Mouse (Mus musculus): ENCODE data around the gene Gm10720.
"Not testable (repeated sequence)": the region's sequence is repeated elsewhere in the genome, so short reads cannot be mapped to it uniquely, and the experiment has no call there.

Gene Gm10720

GRCm38 (mm10) chr9:3015354-3015753 lies at the start of gene Gm10720:
Gene Gm10720 (plus strand): TSS chr9:3015654.
- DNase-seq: not testable (repeated sequence)

- DNase-seq: not testable (repeated sequence)
These were observed 14.9 kb upstream of the Gm10720 start, which contains the start of gene Gm10722 for GRCm38 (mm10) chr9:3000445-3000972. Gene Gm10722 (plus strand): TSS chr9:3000922.

- DNase-seq: peak; percentile 4
These were observed 14.4 kb upstream of the Gm10720 start for GRCm38 (mm10) chr9:3001006-3001405.

DNA sequence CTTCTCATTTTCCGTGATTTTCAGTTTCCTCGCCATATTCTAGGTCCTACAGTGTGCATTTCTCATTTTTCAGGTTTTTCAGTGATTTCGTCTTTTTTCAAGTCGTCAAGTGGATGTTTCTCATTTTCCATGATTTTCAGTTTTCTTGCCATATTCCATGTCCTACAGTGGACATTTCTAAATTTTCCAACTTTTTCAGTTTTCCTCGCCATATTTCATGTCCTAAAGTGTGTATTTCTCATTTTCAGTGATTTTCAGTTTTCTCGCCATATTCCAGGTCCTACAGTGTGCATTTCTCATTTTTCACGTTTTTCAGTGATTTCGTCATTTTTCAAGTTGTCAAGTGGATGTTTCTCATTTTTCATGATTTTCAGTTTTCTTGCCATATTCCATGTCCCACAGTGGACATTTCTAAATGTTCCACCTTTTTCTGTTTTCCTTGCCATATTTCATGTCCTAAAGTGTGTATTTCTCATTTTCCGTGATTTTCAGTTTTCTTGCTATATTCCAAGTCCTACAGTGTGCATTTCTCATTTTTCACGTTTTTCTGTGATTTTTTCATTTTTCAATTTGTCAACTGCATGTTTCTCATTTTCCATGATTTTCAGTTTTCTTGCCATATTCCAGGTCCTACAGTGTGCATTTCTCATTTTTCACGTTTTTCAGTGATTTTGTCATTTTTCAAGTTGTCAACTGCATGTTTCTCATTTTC lies 13.3 kb upstream of the Gm10720 start:
- peak; percentile 98 for DNase-seq

- DNase-seq: not testable (repeated sequence)
These were observed 12.6 kb upstream of the Gm10720 start, which contains the start of gene Gm11168 for GRCm38 (mm10) chr9:3002794-3003396. Gene Gm11168 (plus strand): TSS chr9:3003346.

GRCm38 (mm10) chr9:3006179-3006578 lies 9.3 kb upstream of the Gm10720 start:
- DNase-seq: not testable (repeated sequence)

DNA sequence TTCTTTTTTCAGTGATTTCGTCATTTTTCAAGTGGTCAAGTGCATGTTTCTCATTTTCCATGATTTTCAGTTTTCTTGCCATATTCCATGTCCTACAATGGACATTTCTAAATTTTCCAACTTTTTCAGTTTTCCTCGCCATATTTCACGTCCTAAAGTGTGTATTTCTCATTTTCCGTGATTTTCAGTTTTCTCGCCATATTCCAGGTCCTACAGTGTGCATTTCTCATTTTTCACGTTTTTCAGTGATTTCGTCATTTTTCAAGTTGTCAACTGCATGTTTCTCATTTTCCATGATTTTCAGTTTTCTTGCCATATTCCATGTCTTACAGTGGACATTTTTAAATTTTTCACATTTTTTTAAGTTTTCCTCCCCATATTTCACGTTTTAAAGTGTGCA lies 8.8 kb upstream of the Gm10720 start:
- DNase-seq: peak; percentile 80

GRCm38 (mm10) chr9:3007272-3007671 lies 8.2 kb upstream of the Gm10720 start:
- not testable (repeated sequence) for DNase-seq

GRCm38 (mm10) chr9:3009331-3009730 lies 6.1 kb upstream of the Gm10720 start:
- DNase-seq: not testable (repeated sequence)

DNA sequence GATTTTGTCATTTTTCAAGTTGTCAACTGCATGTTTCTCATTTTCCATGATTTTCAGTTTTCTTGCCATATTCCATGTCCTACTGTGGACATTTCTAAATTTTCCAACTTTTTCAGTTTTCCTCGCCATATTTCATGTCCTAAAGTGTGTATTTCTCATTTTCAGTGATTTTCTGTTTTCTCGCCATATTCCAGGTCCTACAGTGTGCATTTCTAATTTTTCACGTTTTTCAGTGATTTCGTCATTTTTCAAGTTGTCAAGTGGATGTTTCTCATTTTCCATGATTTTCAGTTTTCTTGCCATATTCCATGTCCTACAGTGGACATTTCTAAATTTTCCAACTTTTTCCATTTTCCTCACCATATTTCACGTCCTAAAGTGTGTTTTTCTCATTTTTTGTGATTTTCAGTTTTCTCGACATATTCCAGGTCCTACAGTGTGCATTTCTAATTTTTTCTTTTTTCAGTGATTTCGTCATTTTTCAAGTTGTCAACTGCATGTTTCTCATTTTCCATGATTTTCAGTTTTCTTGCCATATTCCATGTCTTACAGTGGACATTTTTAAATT lies 3.3 kb upstream of the Gm10720 start:
- not testable (repeated sequence) for DNase-seq

- not testable (repeated sequence) for DNase-seq
These were observed 2.6 kb upstream of the Gm10720 start, which contains the start of gene Gm10721 for GRCm38 (mm10) chr9:3012733-3013279. Gene Gm10721 (plus strand): TSS chr9:3013140.

DNA sequence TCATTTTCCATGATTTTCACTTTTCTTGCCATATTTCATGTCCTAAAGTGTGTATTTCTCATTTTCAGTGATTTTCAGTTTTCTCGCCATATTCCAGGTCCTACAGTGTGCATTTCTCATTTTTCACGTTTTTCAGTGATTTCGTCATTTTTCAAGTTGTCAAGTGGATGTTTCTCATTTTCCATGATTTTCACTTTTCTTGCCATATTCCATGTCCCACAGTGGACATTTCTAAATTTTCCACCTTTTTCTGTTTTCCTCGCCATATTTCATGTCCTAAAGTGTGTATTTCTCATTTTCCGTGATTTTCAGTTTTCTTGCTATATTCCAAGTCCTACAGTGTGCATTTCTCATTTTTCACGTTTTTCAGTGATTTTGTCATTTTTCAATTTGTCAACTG lies 442 bp downstream of the Gm10720 start:
- not testable (repeated sequence) for DNase-seq

GRCm38 (mm10) chr9:3017108-3017507 lies 1.7 kb downstream of the Gm10720 start, which contains the start of gene Gm10719:
Gene Gm10719 (plus strand): TSS chr9:3017408.
- not testable (repeated sequence) for DNase-seq

DNA sequence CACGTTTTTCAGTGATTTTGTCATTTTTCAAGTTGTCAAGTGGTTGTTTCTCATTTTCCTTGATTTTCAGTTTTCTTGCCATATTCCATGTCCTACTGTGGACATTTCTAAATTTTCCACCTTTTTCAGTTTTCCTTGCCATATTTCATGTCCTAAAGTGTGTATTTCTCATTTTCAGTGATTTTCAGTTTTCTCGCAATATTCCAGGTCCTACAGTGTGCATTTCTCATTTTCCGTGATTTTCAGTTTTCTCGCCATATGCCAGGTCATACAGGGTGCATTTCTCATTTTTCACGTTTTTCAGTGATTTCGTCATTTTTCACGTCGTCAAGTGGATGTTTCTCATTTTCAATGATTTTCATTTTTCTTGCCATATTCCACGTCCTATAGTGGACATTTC lies 3.5 kb downstream of the Gm10720 start:
- peak; percentile 21 for DNase-seq

GRCm38 (mm10) chr9:3019835-3020727 lies 4.6 kb downstream of the Gm10720 start:
- DNase-seq: peak; percentile 78

GRCm38 (mm10) chr9:3022316-3023008 lies 7.0 kb downstream of the Gm10720 start:
- peak; percentile 72 for DNase-seq

DNA sequence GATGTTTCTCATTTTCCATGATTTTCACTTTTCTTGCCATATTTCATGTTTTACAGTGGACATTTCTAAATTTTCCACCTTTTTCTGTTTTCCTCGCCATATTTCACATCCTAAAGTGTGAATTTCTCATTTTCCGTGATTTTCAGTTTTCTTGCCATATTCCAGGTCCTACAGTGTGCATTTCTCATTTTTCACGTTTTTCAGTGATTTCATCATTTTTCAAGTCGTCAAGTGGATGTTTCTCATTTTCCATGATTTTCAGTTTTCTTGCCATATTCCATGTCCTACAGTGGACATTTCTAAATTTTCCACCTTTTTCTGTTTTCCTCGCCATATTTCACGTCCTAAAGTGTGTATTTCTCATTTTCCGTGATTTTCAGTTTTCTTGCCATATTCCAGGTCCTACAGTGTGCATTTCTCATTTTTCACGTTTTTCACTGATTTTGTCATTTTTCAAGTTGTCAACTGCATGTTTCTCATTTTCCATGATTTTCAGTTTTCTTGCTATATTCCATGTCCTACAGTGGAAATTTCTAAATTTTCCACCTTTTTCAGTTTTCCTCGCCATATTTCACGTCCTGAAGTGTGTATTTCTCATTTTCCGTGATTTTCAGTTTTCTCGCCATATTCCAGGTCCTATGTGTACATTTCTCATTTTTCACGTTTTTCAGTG lies 8.0 kb downstream of the Gm10720 start, which contains the start of gene Gm10718:
Gene Gm10718 (plus strand): TSS at position 236 of the 673 bp plus-strand sequence.
- DNase-seq: peak; percentile 8

GRCm38 (mm10) chr9:3023985-3024648 lies 8.7 kb downstream of the Gm10720 start:
- DNase-seq: peak; percentile 37

DNA sequence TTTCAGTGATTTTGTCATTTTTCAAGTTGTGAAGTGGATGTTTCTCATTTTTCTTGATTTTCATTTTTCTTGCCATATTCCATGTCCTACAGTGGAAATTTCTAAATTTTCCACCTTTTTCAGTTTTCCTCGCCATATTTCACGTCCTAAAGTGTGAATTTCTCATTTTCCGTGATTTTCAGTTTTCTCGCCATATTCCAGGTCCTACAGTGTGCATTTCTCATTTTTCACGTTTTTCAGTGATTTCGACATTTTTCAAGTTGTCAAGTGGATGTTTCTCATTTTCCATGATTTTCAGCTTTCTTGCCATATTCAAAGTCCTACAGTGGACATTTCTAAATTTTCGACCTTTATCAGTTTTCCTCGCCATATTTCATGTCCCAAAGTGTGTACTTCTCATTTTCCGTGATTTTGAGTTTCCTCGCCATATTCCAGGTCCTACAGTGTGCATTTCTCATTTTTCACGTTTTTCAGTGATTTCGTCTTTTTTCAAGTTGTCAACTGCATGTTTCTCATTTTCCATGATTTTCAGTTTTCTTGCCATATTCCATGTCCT lies 9.5 kb downstream of the Gm10720 start, which contains the start of gene Gm10717:
Gene Gm10717 (plus strand): TSS at position 506 of the 556 bp plus-strand sequence.
- DNase-seq: peak; percentile 49

GRCm38 (mm10) chr9:3025653-3026052 lies 10.2 kb downstream of the Gm10720 start:
- peak; percentile 51 for DNase-seq

Measured in lung, postnatal 36 days (tissue).